Mouse (Mus musculus) spleen, postnatal 10 days (tissue): ENCODE data around the gene Sult2b1.

Experiments
- DNase-seq, 2 experiments: peaks; one replicate each; pipeline ENCODE4 v3.0.0; 2021 to 2022; ENCODE audit warnings: low spot score in 2 of 2

The Sult2b1 gene

DNA sequence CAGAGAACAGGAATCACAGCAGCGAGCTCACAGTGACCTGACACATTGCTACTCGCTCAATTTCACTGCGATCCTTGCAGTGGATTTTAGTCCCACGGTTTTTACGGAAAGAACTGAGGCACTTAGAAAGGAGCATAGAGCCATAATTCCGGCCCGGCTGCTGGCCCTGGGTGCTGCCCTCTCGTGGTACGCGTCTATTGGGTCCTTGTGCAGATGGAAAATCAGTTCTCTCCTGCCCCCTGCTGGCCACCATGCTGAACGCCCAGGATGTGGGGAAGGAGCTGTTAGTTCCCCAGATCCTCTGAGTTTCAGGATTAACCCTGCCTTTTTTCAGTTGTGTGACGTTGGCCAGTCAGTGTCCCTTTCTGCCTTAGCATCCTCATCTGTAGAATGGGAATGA is 16.9 kb upstream of the Sult2b1 start:
- DNase-seq: peak; percentile 88 to 94

DNA sequence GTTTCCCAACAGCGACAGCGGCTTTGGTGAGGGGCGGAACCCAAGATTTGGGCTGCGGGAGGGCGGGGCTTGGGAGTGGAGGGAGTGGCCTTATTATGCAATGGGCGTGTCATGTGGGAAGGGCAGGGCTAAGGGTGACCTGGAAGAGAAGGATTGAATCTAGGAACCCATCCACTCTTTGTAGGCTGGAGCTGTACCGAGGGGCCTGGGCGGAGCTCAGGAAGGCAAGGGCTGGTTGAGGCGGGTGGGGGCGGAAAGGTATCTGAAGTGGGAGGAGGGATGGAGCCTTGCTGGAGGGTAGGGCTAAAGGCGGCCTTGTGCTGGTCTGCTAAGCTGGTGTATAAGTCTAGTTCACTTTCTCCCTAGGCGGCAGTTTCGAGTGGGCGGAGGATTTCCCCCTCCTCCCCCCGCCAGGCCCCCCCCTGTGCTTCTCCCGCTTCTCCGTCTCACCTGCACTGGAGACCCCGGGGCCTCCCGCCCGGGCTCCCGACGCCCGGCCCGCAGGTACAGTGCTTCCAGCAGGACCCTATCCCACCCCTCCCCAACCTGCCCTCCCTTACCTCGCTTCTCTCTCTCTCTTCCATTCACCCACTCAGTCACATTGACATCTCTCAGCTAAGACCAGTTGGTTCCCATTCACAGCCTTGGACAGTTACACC is 16.2 kb upstream of the Sult2b1 start:
- peak in 1 of 2 experiments; percentile 67 for DNase-seq

DNA sequence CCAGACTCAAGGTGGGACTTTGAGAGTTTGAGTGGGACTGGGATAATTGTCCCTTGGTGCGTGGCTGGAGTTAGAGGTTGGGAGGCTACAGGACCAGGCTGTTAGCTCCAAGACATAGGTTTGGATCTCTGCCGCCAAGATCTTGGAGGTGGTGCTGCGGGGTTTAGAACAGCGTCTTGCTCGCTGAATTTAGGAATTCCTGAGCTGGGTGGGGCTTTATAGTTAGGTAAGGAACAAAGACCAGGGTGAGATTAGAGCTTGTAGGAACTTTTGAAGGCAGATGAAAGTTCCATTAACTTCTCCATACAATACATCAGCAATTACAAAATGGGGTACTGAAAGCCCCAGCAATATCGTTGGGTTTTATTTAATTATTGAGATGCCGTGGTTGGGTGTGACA is 15.5 kb upstream of the Sult2b1 start:
- DNase-seq: no peak

DNA sequence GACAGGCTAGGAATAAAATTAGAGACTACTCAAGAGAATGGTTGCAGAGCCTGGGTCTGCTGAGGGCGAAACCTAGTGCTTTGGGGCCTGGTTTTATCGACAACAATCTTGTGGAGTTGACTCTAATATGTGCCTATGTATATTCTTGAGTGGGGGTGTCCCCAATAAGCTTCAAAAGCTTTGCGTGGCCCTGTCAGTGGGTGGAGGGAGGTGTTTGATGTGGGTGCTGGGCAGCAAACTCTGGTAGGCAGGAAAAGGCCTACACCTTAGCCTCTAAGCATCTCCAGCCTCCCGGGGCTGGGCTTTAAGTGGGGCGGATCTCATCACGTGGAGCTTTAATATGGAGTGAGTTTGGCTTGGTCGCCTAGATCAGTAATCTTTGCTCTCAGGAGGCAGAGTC is 14.5 kb upstream of the Sult2b1 start:
- DNase-seq: no peak

DNA sequence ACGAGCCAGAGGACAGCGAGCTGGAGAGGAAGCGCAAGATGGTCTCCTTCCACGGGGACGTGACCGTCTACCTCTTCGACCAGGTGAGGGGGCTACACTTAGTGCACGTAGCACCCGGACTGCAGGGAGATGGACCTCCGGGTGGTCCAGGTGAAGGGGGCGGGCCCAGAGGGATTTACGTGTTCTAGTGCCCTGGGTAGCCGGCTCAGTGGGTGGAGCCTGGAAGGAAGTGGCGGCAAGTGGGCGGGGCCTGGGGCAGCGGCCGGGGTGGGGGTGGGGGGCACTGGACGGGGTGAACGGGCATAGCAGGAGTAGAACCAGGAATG is 14.0 kb upstream of the Sult2b1 start:
- DNase-seq: peak in 1 of 2 experiments; percentile 68

DNA sequence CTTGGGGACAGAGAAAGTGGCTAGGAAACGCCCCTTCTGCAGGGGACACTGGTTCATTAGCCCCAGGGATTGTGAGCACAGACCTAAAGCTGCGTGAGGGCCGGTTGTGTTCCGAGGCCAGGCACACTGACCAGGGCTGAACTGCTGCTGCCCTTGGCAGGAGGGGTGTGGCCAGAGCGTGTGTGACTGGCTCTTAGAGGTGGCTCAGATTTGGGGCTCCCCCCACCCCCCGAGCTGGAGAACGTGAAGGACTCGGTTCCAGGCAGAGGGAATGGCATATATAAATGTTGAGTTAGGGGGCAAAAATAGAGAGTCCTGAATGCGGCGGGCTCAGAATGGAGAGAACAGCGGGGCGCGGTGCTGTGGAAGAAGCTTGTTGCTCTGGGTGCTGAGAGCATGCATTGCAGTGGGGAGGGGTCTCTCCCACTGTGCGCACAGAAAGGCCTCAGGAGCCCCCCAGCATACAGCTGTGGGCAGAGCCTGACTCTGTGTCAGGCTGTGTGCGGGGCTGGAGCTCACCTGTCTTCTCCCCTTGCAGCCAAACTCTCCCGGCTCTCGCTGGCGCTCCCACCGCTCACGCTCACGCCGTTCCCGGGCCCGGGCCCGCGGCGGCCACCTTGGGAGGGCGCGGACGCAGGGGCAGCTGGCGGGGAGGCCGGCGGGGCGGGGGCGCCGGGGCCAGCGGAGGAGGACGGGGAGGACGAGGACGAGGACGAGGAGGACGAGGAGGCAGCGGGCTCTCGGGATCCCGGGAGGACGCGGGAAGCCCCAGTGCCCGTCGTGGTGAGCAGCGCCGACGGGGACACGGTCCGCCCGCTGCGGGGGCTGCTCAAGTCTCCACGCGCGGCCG is 13.4 kb upstream of the Sult2b1 start:
- DNase-seq: no peak

DNA sequence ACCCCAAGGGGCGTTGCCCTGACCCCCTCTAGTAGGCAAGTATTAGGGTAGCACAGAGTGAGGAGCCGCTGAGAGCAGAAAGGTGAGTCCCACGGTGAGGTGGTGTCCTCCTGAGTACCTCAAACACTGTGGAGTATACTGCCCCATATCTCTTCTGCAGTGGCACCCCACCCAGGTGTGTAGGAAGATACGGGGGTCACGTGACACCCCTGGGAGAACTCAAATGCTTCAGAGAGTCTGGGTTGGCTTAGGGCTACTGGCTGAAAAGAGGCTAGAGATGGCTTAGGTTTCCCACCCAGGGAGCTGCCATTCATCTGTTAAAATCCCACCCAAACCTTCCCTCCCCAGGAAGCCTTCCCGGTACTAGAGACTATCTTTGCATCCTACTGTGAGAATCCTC is 12.5 kb upstream of the Sult2b1 start:
- peak in 1 of 2 experiments; percentile 75 for DNase-seq

DNA sequence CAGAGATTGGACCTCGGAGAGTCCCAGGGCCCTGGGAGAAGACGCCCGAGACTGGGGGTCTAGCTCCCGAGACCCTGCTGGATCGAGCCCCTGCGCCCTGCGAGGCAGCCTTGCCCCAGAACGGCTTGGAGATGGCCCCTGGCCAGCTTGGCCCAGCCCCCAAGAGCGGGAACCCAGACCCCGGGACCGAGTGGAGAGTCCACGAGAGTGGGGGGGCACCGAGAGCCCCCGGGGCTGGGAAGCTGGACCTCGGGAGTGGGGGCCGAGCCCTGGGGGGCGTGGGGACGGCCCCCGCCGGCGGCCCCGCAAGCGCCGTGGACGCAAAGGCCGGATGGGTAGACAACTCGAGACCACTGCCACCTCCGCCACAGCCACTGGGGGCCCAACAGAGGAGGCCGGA is 10.5 kb upstream of the Sult2b1 start:
- no peak for DNase-seq

DNA sequence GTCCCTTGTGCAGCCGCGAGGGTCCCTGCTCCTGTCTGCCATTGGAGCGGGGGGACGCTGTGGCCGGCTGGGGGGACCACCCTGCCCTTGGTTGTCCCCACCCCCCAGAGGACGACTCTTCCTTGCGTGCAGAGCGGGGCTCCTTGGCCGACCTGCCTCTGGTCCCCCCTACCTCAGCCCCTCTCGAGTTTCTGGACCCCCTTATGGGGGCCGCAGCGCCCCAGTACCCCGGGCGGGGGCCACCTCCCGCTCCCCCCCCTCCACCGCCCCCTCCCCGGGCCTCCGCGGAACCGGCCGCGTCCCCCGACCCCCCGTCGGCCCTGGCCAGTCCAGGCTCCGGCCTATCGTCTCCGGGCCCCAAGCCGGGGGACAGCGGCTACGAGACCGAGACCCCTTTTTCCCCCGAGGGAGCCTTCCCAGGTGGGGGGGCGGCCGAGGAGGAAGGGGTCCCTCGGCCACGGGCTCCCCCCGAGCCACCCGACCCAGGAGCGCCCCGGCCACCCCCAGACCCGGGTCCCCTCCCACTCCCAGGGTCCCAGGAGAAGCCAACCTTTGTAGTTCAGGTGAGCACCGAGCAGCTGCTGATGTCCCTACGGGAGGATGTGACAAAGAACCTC is 9.6 kb upstream of the Sult2b1 start:
- no peak for DNase-seq

DNA sequence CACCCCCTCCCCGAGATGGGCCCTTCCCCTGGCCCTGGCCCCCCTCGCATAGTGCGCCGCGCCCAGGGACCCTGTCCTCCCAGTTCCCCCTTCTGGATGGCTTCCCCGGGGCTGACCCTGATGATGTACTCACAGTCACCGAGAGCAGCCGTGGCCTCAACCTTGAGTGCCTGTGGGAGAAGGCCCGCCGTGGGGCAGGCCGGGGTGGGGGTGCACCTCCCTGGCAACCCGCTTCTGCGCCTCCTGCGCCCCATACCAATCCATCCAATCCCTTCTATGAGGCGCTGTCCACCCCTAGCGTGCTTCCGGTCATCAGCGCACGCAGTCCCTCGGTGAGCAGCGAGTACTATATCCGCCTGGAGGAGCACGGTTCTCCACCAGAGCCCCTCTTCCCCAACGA is 8.8 kb upstream of the Sult2b1 start:
- no peak for DNase-seq

DNA sequence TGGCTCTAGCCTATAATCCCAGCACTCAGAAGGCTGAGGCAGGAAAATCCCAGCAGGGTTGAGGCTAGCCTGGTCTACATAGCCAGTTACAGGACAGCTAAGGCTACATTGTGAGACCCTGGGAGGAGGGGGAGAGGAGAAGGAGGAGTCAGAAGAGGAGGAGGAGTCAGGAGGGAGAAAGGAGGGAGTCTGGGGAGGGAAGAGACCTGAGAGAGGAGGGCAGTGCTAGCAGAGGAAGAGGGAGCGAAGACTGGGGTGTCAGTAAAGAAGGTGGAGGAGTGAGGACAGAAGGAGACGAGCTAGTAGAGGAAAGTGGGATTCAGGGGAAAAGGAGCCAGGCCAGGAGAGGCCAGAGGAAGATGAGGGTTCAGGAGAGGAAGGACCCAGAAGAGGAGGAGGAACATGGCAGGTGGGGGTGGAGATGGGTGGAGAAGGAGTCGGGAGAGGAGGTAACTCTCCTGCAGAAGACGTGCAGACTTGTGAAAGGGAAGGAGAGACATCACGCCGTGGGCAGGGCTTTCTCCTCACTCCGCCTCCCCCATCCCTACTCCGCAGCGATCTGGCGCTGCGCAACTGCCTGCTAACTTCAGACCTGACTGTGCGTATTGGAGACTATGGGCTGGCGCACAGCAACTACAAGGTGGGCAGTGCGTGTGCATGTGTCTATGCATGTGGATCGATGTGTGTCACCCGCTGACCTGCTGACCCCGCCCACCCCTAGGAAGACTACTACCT is 7.5 kb upstream of the Sult2b1 start:
- DNase-seq: no peak

DNA sequence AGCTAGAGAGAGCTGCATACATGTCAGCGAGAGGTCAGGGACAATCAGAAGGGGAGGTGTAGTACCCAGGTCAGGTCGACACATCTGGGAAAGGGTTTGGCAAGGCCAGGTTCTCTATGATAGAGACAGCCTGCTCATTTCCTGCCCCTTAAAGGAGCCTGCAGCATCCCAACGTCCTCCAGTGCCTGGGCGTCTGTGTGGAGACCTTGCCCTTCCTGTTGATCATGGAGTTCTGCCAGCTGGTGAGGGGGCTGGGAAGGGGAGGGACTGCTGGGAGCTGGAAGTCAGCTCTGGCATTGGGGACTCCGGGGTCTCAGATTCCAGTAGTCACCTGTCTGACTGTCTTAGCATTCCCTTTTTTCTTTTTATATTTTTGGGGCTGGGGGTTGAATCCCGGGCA is 6.3 kb upstream of the Sult2b1 start:
- no peak for DNase-seq

DNA sequence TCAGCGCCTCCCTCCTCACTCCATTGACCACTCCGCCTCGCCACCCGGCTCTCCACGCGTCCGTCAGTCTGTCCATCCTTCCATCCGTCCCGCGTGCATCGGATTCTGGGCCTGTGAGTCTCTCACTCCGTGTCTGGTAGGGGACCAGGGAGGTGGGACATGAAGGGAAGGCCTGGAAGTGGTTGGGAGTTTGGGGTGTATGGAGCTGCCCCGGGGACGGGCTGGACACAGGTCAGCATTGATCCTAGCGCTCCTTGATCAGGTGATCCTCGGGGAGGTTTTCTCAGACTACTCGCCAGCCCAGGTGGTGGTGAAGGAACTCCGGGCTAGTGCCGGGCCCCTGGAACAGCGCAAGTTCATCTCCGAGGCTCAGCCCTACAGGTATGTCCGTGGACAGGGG is 3.2 kb upstream of the Sult2b1 start:
- no peak for DNase-seq

DNA sequence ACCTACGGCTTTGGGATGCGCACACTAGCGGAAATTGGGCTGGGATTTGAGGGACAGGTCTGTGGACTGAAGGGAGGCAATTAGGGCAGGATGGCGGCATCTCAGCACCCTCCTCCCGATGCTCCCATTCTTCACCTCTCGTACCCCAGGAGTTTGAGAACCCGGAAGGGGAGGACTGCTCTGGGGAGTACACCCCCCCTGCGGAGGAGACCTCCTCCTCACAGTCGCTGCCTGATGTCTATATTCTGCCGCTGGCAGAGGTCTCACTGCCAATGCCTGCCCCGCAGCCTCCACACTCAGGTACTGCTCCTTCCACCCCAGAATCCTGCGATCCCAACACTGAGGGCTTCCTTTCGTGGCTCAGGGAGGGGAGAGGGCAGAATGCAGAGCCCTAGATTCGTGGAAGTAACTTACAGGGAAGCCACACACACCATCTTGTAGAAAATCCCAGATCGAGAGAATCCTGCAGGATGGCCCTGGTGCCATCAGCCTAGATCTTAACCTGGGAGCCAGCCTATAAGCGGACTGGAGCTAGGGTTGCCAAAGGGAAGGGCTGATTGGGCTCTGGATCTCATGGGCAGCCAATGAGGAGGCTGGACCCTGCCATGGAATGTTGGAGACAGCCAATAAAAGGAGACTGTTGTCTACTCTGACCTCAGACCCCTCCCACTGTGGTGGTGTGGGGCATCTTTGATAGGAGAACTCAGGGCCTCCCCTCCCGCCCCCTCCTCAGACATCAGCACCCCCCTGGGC is 2.4 kb upstream of the Sult2b1 start:
- no peak for DNase-seq

DNA sequence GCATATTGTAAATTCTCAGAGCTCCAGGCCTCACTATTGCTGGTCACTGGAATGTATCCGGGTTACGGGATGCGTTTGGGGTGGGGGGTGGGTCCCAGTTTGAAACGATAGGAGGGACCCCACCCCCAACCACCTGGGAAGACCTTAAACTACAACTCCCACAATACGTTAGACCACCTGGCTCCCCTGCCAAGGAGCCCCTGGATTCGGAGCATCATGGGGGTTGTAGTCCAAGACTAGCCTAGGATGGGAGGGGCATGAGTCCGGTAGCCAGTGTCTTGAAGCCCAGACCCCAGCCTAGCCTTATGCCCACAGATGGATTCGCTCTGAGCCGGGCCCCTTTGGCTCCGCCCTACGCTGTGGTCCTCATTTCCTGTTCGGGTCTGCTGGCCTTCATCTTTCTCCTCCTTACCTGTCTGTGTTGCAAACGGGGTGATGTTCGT is 1.7 kb upstream of the Sult2b1 start:
- no peak for DNase-seq

DNA sequence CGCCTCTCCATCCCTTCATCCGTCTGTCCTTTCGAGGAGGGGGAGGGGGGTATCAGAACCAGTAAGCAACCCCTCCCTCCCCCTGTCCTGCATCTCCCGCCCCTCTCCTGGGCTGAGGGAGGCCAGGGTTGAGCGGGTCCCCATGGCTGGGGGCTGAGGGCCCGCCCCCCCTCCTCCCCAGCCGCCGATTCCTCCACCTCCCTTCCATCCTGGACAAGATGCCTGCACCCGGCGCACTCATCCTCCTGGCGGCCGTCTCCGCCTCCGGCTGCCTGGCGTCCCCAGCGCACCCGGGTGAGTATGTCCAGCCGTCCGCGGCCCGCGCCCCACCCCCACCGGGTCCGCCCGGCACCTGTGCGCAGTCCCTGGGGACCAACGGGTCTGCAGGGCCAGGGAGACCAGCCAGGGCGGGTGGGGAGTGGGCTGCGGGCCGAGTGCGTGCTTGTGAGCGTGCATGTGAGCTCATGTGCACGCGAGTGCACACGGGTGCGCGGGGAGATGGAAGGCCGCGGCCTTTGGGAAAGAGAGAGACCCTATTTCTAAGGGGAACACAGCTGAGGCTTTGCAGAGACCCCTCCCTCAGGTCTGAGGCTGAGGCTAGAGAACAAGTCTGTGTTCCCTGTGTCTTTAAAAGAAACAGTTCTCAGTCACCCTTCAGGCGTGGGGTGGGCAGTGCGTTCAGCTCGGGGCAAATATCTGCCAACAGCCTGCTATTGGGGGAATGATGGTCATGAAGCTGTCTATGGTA is 1.1 kb upstream of the Sult2b1 start:
- DNase-seq: no peak

DNA sequence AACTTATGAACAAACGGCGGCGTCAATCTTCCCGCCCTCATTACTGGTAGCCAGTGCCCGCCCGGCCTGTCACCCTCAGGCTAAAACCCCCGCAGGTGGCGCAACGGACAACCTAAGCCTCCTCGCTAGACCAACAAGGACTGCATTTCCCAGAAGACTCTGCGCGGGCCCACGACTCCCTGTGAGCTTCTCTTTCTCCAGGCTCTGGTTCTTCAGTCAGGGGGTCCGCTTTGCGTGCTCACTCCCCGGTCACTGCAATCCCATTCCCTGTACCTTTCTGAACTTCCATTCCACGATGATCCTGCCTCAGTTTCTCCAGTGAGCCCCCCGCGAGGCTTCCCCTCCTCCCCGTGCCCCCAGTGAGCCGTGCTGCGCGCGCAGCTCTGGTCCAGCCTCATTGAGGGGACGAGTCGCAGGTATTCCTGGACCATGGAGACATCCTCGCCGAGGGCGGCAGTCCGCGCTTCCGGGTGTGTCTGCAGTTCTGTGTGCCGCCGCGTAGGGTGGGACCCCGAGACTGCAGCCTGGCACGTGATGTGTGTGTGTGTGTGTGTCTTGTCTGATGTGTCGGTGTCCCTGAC is 868 bp downstream of the Sult2b1 start, which contains the start of gene Lmtk3:
Gene Lmtk3 (plus strand): TSS at position 228 of the 581 bp plus-strand sequence.
- DNase-seq: peak in 1 of 2 experiments; percentile 73

DNA sequence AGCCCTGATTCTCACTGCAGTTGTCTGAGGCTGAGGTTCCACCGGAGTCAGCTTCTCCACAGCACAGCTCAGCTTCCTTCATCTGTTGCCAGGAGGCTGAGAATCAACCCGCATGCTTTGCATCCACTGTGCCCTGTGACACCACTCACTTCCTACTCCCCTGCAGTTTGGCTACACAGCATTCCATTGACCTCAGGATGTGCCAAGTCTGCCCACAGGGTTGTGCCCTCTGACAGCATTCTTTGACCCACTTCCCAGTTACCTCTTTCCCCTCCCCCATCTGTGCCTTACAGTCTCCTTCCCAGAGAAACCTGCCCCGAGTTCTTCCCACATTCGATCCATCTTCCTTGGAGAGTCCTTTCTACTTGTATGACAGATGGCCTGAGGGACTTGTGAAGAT is 2.2 kb downstream of the Sult2b1 start:
- DNase-seq: no peak

DNA sequence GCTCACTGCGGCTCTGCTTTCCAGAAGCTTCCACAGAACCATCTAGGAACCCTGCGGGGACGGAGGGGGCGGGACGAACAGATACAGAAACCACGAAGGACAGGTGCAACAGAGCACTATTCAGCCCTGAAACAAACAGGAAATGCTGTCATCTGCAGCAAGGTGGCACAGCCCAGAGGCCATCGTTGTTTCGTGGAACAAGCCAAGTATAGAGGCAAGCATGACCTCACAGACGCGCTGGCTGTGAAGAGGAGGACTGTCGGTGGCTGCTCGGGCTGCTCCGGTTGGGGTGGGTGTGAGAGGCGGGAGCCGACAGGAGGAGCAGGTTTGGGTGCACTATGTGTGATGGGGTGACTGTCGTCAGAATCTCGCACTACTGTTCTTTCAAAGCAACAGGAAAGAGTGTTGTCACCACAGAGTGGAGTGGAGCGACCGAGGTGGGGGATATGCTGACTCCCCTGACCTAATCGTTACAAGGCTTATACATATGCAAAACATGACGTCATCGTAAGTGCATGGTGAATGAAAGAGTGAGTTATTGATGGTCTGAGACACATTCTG is 5.3 kb downstream of the Sult2b1 start:
- peak in 1 of 2 experiments; percentile 36 for DNase-seq

DNA sequence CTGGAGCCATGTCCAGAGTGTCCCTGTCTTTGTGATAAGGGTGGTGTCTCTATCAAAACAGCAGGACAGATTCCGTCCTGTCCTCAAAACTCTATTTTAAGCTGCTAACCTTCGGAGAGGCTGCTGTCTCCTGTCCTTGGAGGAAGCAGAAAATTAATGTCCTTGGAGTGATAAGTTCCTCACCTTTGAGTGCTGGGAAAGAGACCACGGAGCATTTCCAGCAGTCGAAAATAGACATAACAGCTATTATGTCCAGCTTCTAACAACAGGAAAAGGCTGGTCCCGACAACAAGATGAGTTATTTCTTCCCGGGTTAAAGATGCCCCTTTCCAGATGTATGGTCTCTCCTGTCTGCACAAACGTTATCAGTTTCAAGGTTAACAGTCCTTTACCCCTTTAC is 9.2 kb downstream of the Sult2b1 start:
- DNase-seq: no peak
